Mouse (Mus musculus): Measurements from ENCODE around the gene Ythdf1. TPM values are rescaled to one million over a fixed set of nuclear protein-coding genes. Genes with fewer than 3 reads are reported as not detected.

The Ythdf1 gene
- polyA plus RNA-seq, 1 experiment from 2014 or later, result 74.5 TPM

- Histone ChIP-seq H3K27me3 (ENCODE audit: control insufficient read depth, insufficient read depth, low read length) (no peaks in the 10 kb centered on the region), H3K9ac (ENCODE audit: low read length) (peak within 1 kb of the TSS; percentile 70), H3K4me1 (replicated peaks; ENCODE audit: control insufficient read depth, insufficient read depth, low read length) (peaks cover 18% of the 10 kb centered on the region), H3K4me3 (ENCODE audit: low read depth, low read length) (peak within 1 kb of the TSS; percentile 61), H3K4me2 (ENCODE audit: low read depth, low read length, severe bottlenecking) (peak within 1 kb of the TSS; percentile 93), H3K9me3 (ENCODE audit: control insufficient read depth, low read length) (no peaks in the 10 kb centered on the region), H3K36me3 (ENCODE audit: control insufficient read depth, insufficient read depth, low read length) (no peaks in the 10 kb centered on the region), H3K27ac (ENCODE audit: low read depth, low read length) (peak within 1 kb of the TSS; percentile 86)
- DNase-seq (ENCODE audit: low spot score) (peak; percentile 93), ATAC-seq (replicated peaks; ENCODE audit: low FRiP score) (peak; percentile 93)
- under 1% methylated on average over 52 of the region's 52 CpGs for WGBS
Observed at GRCm38 (mm10) chr2:180954061-180955047, 33.6 kb upstream of the Ythdf1 start, which contains the start of gene Nkain4. TSS of gene Nkain4 (minus strand) at chr2:180954699.

GRCm38 (mm10) chr2:180953638-180954037, 32.9 kb upstream of the Ythdf1 start:
- DNase-seq (ENCODE audit: low spot score) (no peak), ATAC-seq (replicated peaks; ENCODE audit: low FRiP score) (no peak)
- H3K9me3 ChIP-seq (ENCODE audit: control insufficient read depth, low read length), result no peaks in the 10 kb centered on the region
- H3K4me1 ChIP-seq (replicated peaks; ENCODE audit: control insufficient read depth, insufficient read depth, low read length), result peaks cover 18% of the 10 kb centered on the region
- peak overlapping the region; percentile 86 for H3K27ac ChIP-seq (ENCODE audit: low read depth, low read length)
- WGBS, result 4% methylated on average over 2 of the region's 2 CpGs
- H3K9ac ChIP-seq (ENCODE audit: low read length), result peak overlapping the region; percentile 70
- H3K4me3 ChIP-seq (ENCODE audit: low read depth, low read length), result peak overlapping the region; percentile 61
- H3K36me3 ChIP-seq (ENCODE audit: control insufficient read depth, insufficient read depth, low read length), result no peaks in the 10 kb centered on the region
- H3K4me2 ChIP-seq (ENCODE audit: low read depth, low read length, severe bottlenecking), result peak overlapping the region; percentile 93
- H3K27me3 ChIP-seq (ENCODE audit: control insufficient read depth, insufficient read depth, low read length), result no peaks in the 10 kb centered on the region

DNA sequence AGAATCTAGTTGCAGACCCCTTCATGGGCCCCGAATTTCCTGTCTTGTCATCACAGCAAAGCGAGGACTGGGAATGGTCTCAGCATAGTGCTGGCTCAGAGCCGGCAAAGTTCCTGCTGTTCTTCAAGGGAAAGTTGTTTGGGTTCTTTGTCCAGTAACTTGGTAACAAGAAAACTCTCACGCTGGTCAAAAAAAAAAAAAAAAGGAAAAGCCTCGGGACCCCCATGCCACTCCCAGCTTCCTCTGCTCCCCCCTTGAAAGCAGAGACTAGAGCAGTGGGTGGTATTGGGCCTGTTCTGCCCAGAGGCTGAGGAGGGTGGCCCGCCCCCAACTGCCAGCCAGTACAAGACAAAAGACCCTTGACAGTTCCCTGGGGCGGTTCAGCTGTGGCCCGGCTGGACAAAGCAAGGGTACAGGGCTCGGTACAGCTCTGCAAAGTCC, 32.0 kb upstream of the Ythdf1 start:
- DNase-seq (ENCODE audit: low spot score), result peak; percentile 82
- 3% methylated on average over 9 of the region's 9 CpGs for WGBS
- Histone ChIP-seq H3K4me3 (ENCODE audit: low read depth, low read length) (peak overlapping the region; percentile 61), H3K4me1 (replicated peaks; ENCODE audit: control insufficient read depth, insufficient read depth, low read length) (peaks cover 18% of the 10 kb centered on the region), H3K27me3 (ENCODE audit: control insufficient read depth, insufficient read depth, low read length) (no peaks in the 10 kb centered on the region), H3K27ac (ENCODE audit: low read depth, low read length) (peak overlapping the region; percentile 86), H3K9me3 (ENCODE audit: control insufficient read depth, low read length) (no peaks in the 10 kb centered on the region), H3K9ac (ENCODE audit: low read length) (peak overlapping the region; percentile 70), H3K36me3 (ENCODE audit: control insufficient read depth, insufficient read depth, low read length) (no peaks in the 10 kb centered on the region), H3K4me2 (ENCODE audit: low read depth, low read length, severe bottlenecking) (peak overlapping the region; percentile 93)
- peak; percentile 69 for ATAC-seq (replicated peaks; ENCODE audit: low FRiP score)

DNA sequence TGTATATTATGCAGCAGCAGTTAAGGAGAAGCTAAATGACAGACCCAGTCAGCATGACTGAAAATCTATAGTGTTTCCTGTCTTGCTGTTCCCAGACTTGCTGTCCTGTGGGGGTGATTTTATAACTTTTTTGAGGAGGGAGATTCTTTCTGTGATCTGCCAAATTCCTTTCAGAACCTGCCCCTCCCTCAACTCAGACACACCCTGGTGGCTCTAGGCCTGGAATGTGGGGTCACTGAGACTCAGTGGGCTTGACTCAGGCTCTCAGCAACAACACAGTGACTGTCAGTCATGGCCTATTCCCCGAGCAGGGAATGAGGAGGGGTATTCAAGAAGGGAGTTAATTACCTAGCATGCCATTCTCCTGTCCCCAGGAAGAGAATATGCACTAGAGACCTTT, 29.2 kb upstream of the Ythdf1 start:
- no peak for DNase-seq (ENCODE audit: low spot score)
- H3K36me3 ChIP-seq (ENCODE audit: control insufficient read depth, insufficient read depth, low read length), result no peaks in the 10 kb centered on the region
- H3K27me3 ChIP-seq (ENCODE audit: control insufficient read depth, insufficient read depth, low read length), result no peaks in the 10 kb centered on the region
- H3K4me3 ChIP-seq (ENCODE audit: low read depth, low read length), result no peak overlapping the region
- H3K9me3 ChIP-seq (ENCODE audit: control insufficient read depth, low read length), result no peaks in the 10 kb centered on the region
- ATAC-seq (replicated peaks; ENCODE audit: low FRiP score), result no peak
- H3K9ac ChIP-seq (ENCODE audit: low read length), result no peak overlapping the region
- H3K4me2 ChIP-seq (ENCODE audit: low read depth, low read length, severe bottlenecking), result no peak overlapping the region
- H3K27ac ChIP-seq (ENCODE audit: low read depth, low read length), result no peak overlapping the region
- 27% methylated on average over 1 of the region's 1 CpGs for WGBS
- peaks cover 17% of the 10 kb centered on the region for H3K4me1 ChIP-seq (replicated peaks; ENCODE audit: control insufficient read depth, insufficient read depth, low read length)

DNA sequence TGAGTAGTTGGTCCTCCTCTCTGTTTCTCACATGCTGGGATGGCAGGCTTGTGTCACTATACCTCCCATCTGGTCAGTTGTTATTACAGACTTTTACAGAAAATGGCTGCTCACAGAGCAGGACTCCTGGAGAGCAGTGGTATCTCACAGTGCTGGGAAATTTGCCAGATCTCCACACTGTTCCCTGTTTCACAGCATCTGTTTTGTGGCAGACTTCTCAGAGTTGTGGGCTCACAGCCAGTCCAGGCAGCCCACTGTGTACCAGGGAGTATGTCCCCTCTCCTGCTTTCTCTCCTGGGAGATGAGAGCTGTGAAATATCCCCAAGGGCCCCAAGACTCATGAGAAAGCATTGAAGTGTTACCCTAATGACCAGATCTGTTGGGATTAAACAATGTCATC, 21.1 kb upstream of the Ythdf1 start:
- ATAC-seq (replicated peaks; ENCODE audit: low FRiP score), result no peak
- no peak for DNase-seq (ENCODE audit: low spot score)

DNA sequence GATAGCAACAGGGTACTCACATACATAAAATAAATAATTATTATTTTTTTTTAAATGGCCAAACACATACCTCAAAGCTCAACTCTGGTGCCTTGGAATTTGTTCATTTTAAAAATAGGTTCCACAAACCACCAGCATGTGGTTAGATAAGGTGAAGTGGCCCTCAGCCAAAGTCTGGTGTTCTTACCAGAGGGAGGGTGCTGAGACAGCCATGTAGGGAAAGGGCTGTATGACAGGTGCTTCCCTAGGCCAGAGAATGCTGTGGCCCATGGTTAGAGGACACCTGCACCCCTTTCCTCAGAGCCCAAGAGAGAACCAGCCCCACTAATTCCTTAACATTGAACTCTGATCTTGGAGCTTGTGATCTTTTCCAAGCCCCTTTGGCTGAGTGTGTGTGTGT, 19.4 kb upstream of the Ythdf1 start:
- Histone ChIP-seq H3K36me3 (ENCODE audit: control insufficient read depth, insufficient read depth, low read length) (no peaks in the 10 kb centered on the region), H3K4me1 (replicated peaks; ENCODE audit: control insufficient read depth, insufficient read depth, low read length) (no peaks in the 10 kb centered on the region), H3K27me3 (ENCODE audit: control insufficient read depth, insufficient read depth, low read length) (no peaks in the 10 kb centered on the region), H3K4me2 (ENCODE audit: low read depth, low read length, severe bottlenecking) (no peak overlapping the region), H3K27ac (ENCODE audit: low read depth, low read length) (no peak overlapping the region), H3K9ac (ENCODE audit: low read length) (no peak overlapping the region), H3K9me3 (ENCODE audit: control insufficient read depth, low read length) (no peaks in the 10 kb centered on the region), H3K4me3 (ENCODE audit: low read depth, low read length) (no peak overlapping the region)
- ATAC-seq (replicated peaks; ENCODE audit: low FRiP score) (no peak), DNase-seq (ENCODE audit: low spot score) (no peak)

More for the DNA sequence above, 21.1 kb upstream of the Ythdf1 start:
- Histone ChIP-seq H3K9ac (ENCODE audit: low read length) (no peak overlapping the region), H3K27ac (ENCODE audit: low read depth, low read length) (no peak overlapping the region), H3K4me2 (ENCODE audit: low read depth, low read length, severe bottlenecking) (no peak overlapping the region), H3K9me3 (ENCODE audit: control insufficient read depth, low read length) (no peaks in the 10 kb centered on the region), H3K36me3 (ENCODE audit: control insufficient read depth, insufficient read depth, low read length) (no peaks in the 10 kb centered on the region), H3K4me3 (ENCODE audit: low read depth, low read length) (no peak overlapping the region), H3K4me1 (replicated peaks; ENCODE audit: control insufficient read depth, insufficient read depth, low read length) (no peaks in the 10 kb centered on the region), H3K27me3 (ENCODE audit: control insufficient read depth, insufficient read depth, low read length) (no peaks in the 10 kb centered on the region)

GRCm38 (mm10) chr2:180932418-180932817, 11.7 kb upstream of the Ythdf1 start:
- Histone ChIP-seq H3K27me3 (ENCODE audit: control insufficient read depth, insufficient read depth, low read length) (no peaks in the 10 kb centered on the region), H3K9ac (ENCODE audit: low read length) (no peak overlapping the region), H3K4me1 (replicated peaks; ENCODE audit: control insufficient read depth, insufficient read depth, low read length) (no peaks in the 10 kb centered on the region), H3K27ac (ENCODE audit: low read depth, low read length) (no peak overlapping the region), H3K36me3 (ENCODE audit: control insufficient read depth, insufficient read depth, low read length) (no peaks in the 10 kb centered on the region), H3K4me3 (ENCODE audit: low read depth, low read length) (no peak overlapping the region), H3K4me2 (ENCODE audit: low read depth, low read length, severe bottlenecking) (no peak overlapping the region), H3K9me3 (ENCODE audit: control insufficient read depth, low read length) (no peaks in the 10 kb centered on the region)
- ATAC-seq (replicated peaks; ENCODE audit: low FRiP score), result no peak
- 81% methylated on average over 1 of the region's 1 CpGs for WGBS
- no peak for DNase-seq (ENCODE audit: low spot score)

GRCm38 (mm10) chr2:180928723-180929122, 8.0 kb upstream of the Ythdf1 start, which contains the start of gene Birc7:
TSS of gene Birc7 (plus strand) at chr2:180929023.
- no peak for ATAC-seq (replicated peaks; ENCODE audit: low FRiP score)
- H3K4me3 ChIP-seq (ENCODE audit: low read depth, low read length), result no peak within 1 kb of the TSS

More at GRCm38 (mm10) chr2:180928723-180929122, 8.0 kb upstream of the Ythdf1 start, which contains the start of gene Birc7:
- Histone ChIP-seq H3K27me3 (ENCODE audit: control insufficient read depth, insufficient read depth, low read length) (no peaks in the 10 kb centered on the region), H3K9ac (ENCODE audit: low read length) (no peak within 1 kb of the TSS), H3K27ac (ENCODE audit: low read depth, low read length) (no peak within 1 kb of the TSS), H3K4me1 (replicated peaks; ENCODE audit: control insufficient read depth, insufficient read depth, low read length) (no peaks in the 10 kb centered on the region), H3K4me2 (ENCODE audit: low read depth, low read length, severe bottlenecking) (no peak within 1 kb of the TSS), H3K9me3 (ENCODE audit: control insufficient read depth, low read length) (no peaks in the 10 kb centered on the region), H3K36me3 (ENCODE audit: control insufficient read depth, insufficient read depth, low read length) (no peaks in the 10 kb centered on the region)
- WGBS, result 50% methylated on average over 4 of the region's 4 CpGs
- DNase-seq (ENCODE audit: low spot score), result no peak

Measured in forebrain, embryonic 11.5 days (tissue).